Mouse (Mus musculus) intestine, postnatal 0 days (tissue): Measurements from ENCODE around the gene Gm3453. TPM values are rescaled to one million over a fixed set of nuclear protein-coding genes. Genes with fewer than 3 reads are reported as not detected.
"Not testable (repeated sequence)": the region's sequence is repeated elsewhere in the genome, so short reads cannot be mapped to it uniquely, and the experiment has no call there.

Source experiments
- ATAC-seq: fragments of 200-750 bp; cut with Nextera tagmentation; 2 replicates; pipeline ENCODE4 v1.8.0; 2017; ENCODE audit warnings: mild to moderate bottlenecking, moderate TSS enrichment, moderate library complexity
- H3K27ac ChIP-seq: fragments of 300-500 bp; sonication (generic); 2 replicates; pipeline ENCODE4 v1.5.1; 2014; ENCODE audit warnings: mild to moderate bottlenecking, low read depth, low read length, moderate library complexity
- H3K27me3 ChIP-seq: fragments of 300-500 bp; sonication (generic); replicated peaks from 2 replicates; pipeline ENCODE4 v1.6.1; 2014; ENCODE audit warnings: low read length, mixed read lengths; ENCODE audit not compliant: control insufficient read depth, insufficient read depth
- H3K36me3 ChIP-seq: fragments of 300-500 bp; sonication (generic); 2 replicates; pipeline ENCODE4 v1.6.1; 2014; ENCODE audit warnings: mild to moderate bottlenecking, moderate library complexity; ENCODE audit not compliant: control insufficient read depth, insufficient read depth
- H3K4me1 ChIP-seq: fragments of 300-500 bp; sonication (generic); replicated peaks from 2 replicates; pipeline ENCODE4 v1.6.1; 2014; ENCODE audit warnings: antibody characterized with exemption, low read length, mixed read lengths; ENCODE audit not compliant: control insufficient read depth, insufficient read depth
- H3K4me2 ChIP-seq: fragments of 300-500 bp; sonication (generic); replicated peaks from 2 replicates; pipeline ENCODE4 v1.6.1; 2014; ENCODE audit warnings: low read depth, mild to moderate bottlenecking, moderate library complexity
- H3K4me3 ChIP-seq: fragments of 300-500 bp; sonication (generic); 2 replicates; pipeline ENCODE4 v1.5.1; 2014; ENCODE audit warnings: low read depth, low read length
- H3K9ac ChIP-seq: fragments of 300-500 bp; sonication (generic); 2 replicates; pipeline ENCODE4 v1.6.1; 2014; ENCODE audit warnings: mild to moderate bottlenecking, low read depth, low read length
- H3K9me3 ChIP-seq: fragments of 300-500 bp; sonication (generic); 2 replicates; pipeline ENCODE4 v1.6.1; 2016; ENCODE audit warnings: mixed run types; ENCODE audit not compliant: control insufficient read depth
- CTCF ChIP-seq: sonication (generic); IDR thresholded peaks from 2 replicates; pipeline ENCODE4 v1.5.1; 2016; ENCODE audit warnings: low read depth, mild to moderate bottlenecking, control low read depth, antibody characterized with exemption, moderate library complexity
- WGBS: fragments of 180-500 bp; shearing (Covaris S2); extraction: QIAGEN DNeasy Blood & Tissue Kit; methylation state at CpG from one replicate; pipeline ENCODE4 v1.1.7; 2014; 5-methylcytosine and 5-hydroxymethylcytosine counted together
- polyA plus RNA-seq: library from polyadenylated mRNA; unstranded; fragments of >200 nt; fragmentation: Nextera tagmentation; extraction: Ambion mirVana; gene quantifications from 2 replicates; pipeline ENCODE4 v1.2.1, GENCODE M21; 2015

Gene Gm3453
- not detected in 2 replicates for polyA plus RNA-seq

DNA sequence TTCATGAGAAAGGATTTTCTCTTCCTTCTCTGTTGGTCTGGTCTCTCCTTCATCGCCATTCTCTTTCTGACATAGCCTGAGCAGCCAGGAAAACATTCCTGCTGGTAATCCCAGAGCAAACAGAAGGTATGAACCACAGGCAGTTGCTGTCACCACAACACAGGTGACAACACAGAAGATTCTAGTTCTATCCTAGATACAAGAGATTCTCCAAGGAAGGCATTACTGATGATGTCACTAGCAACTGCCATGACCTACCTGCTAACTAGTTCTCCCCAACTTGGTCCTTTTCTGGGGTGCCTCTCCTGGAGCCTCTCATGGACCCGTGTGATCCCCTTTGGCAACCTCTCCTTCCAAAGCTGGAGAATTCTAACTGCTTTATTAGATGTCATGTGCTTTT lies at the start of gene Gm3453:
Gene Gm3453, minus strand, starts transcription at position 101 of the 400 bp plus-strand sequence.
- H3K36me3 ChIP-seq, H3K9me3 ChIP-seq, H3K9ac ChIP-seq, ATAC-seq, H3K4me1 ChIP-seq, H3K27me3 ChIP-seq, H3K4me2 ChIP-seq, H3K4me3 ChIP-seq, H3K27ac ChIP-seq: not testable (repeated sequence)
- 68% methylated on average over 2 of the region's 2 CpGs for whole genome bisulfite sequencing

- H3K9ac ChIP-seq, H3K36me3 ChIP-seq, H3K9me3 ChIP-seq, H3K4me2 ChIP-seq, H3K27me3 ChIP-seq, H3K27ac ChIP-seq, H3K4me1 ChIP-seq, ATAC-seq, H3K4me3 ChIP-seq: not testable (repeated sequence)
- 70% methylated on average over 5 of the region's 7 CpGs for WGBS
Observed at GRCm38 (mm10) chr14:5987136-5987535, 8.2 kb upstream of the Gm3453 start.

GRCm38 (mm10) chr14:5962441-5962840 lies 16.5 kb downstream of the Gm3453 start:
- not testable (repeated sequence) for H3K9ac ChIP-seq, H3K9me3 ChIP-seq, H3K4me3 ChIP-seq, H3K4me2 ChIP-seq, ATAC-seq, H3K4me1 ChIP-seq, H3K27ac ChIP-seq, H3K36me3 ChIP-seq, H3K27me3 ChIP-seq
- WGBS = 41% methylated on average over 4 of the region's 4 CpGs

- not testable (repeated sequence) for H3K9ac ChIP-seq, ATAC-seq, H3K27me3 ChIP-seq, H3K36me3 ChIP-seq, H3K27ac ChIP-seq, H3K9me3 ChIP-seq, H3K4me1 ChIP-seq
- 5% methylated on average over 13 of the region's 23 CpGs for WGBS
- H3K4me2 ChIP-seq = peak within 1 kb of the TSS; percentile 69
- H3K4me3 ChIP-seq = peak within 1 kb of the TSS; percentile 33
Observed at GRCm38 (mm10) chr14:5961635-5962034, 17.3 kb downstream of the Gm3453 start, which contains the start of gene Gm3248. TSS of gene Gm3248 (minus strand) at chr14:5961745.

DNA sequence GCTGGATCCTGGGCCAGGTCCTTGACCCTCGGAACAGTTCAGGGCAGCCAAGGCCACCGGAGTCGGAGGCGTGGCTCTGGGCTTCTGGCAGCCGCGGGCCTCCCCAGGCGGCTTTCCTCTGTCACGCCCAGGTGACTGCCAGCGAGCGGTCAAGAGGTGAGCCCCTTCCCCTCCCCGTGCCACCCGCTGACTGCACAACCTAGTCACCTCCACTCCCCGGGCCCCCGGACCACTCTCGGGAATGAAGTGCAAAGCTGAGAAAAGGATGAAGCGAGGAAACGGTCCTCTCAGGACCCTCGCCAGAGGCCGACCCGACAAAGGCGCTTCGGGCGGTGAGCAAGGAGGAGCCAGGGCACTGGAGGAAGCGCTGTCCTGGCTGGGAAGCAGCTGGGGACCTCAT lies 17.8 kb downstream of the Gm3453 start:
- not testable (repeated sequence) for H3K4me1 ChIP-seq, H3K27ac ChIP-seq, ATAC-seq, H3K9me3 ChIP-seq, H3K9ac ChIP-seq, H3K27me3 ChIP-seq, H3K36me3 ChIP-seq
- Histone ChIP-seq H3K4me3 (peak overlapping the region; percentile 33), H3K4me2 (peak overlapping the region; percentile 69)
- whole genome bisulfite sequencing = 2% methylated on average over 19 of the region's 24 CpGs

DNA sequence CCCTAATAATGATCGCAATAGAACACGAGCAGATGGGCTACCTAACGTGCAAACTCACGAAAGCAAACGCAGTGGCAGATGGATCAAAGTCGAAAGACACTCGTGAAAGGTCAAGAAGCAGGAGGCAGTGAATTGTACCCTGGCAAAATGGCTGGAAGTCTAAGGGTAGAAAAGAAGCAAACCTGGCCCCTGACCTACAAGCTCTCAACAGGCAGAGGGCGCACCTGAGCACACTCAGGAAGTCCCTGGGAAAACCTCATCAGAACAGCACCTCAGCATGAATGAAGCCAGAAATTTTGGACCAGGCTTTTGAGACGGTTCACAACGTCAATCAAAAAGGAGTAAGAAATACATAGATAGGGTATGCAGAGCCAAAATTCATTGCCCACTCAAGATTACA lies 18.5 kb downstream of the Gm3453 start:
- peak; percentile 32; the same call in 1 of the 2 replicates for TF ChIP-seq CTCF
- H3K4me3 ChIP-seq, ATAC-seq, H3K36me3 ChIP-seq, H3K9ac ChIP-seq, H3K4me1 ChIP-seq, H3K27ac ChIP-seq, H3K27me3 ChIP-seq, H3K4me2 ChIP-seq, H3K9me3 ChIP-seq: not testable (repeated sequence)
- WGBS = 2% methylated on average over 3 of the region's 10 CpGs

GRCm38 (mm10) chr14:5923276-5923675 lies 55.7 kb downstream of the Gm3453 start:
- not testable (repeated sequence) for H3K4me3 ChIP-seq, H3K36me3 ChIP-seq, H3K27ac ChIP-seq, H3K4me1 ChIP-seq, H3K4me2 ChIP-seq, H3K9me3 ChIP-seq, ATAC-seq, H3K27me3 ChIP-seq, H3K9ac ChIP-seq
- 65% methylated on average over 7 of the region's 7 CpGs for WGBS

Other genes with a start within 250 kb of the Gm3453 start
- 0.26 TPM in 1 of 2 replicates, not detected in the other for gene Gm3373, start 237.6 kb downstream of the Gm3453 start, polyA plus RNA-seq
- 0.25 and 0.30 TPM in 2 replicates for gene Gm3383, start 171.2 kb downstream of the Gm3453 start, polyA plus RNA-seq
- not detected in 2 replicates for gene Gm3424, start 148.8 kb downstream of the Gm3453 start, polyA plus RNA-seq
- not detected in 2 replicates for gene Gm8237, start 98.8 kb downstream of the Gm3453 start, polyA plus RNA-seq
- 0.17 and 0.24 TPM in 2 replicates for gene Gm3248, start 17.4 kb downstream of the Gm3453 start, polyA plus RNA-seq
- gene Gm6337, start 79.1 kb upstream of the Gm3453 start, polyA plus RNA-seq = not detected in 2 replicates
- gene Gm8206, start 114.8 kb upstream of the Gm3453 start, polyA plus RNA-seq = 0.13 and 0.39 TPM in 2 replicates
- gene Gm3468, start 129.5 kb upstream of the Gm3453 start, polyA plus RNA-seq = 0.30 and 0.47 TPM in 2 replicates
- gene Gm3476, start 146.7 kb upstream of the Gm3453 start, polyA plus RNA-seq = not detected in 2 replicates
- gene Gm21560, start 240.2 kb upstream of the Gm3453 start, polyA plus RNA-seq = not detected in 2 replicates